Mouse (Mus musculus) hindlimb bud, embryonic 11.5 days (tissue): ENCODE results near the gene Nat10.

Experiments used
- DNase-seq: peaks from one replicate; pipeline ENCODE4 v3.0.0-alpha.2; 2012; ENCODE audit warnings: low read depth, low spot score; ENCODE audit errors: extremely low spot score

Gene Nat10

GRCm38 (mm10) chr2:103746761-103747160 lies 14.3 kb downstream of the Nat10 start:
- DNase-seq = no peak

GRCm38 (mm10) chr2:103746096-103746495 lies 15.0 kb downstream of the Nat10 start:
- no peak for DNase-seq

DNA sequence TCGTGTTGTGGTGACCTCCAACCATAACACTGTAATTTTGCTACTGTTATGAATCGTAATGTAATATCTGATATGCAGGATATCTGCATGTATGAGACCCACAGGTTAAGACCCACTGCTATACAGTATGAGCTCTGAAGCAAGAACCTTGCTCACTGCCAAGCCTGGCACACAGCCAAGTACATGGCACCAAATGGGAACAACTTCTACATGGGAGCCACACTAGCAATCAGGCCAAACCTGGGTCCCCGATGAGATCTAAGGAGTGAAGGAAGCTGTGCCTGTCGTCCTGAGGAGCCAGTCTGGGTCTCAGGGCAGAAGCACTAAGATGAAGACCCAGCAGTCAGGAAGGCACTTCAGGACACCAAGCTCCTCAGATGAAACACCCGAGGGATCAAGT lies 15.6 kb downstream of the Nat10 start:
- DNase-seq = no peak

DNA sequence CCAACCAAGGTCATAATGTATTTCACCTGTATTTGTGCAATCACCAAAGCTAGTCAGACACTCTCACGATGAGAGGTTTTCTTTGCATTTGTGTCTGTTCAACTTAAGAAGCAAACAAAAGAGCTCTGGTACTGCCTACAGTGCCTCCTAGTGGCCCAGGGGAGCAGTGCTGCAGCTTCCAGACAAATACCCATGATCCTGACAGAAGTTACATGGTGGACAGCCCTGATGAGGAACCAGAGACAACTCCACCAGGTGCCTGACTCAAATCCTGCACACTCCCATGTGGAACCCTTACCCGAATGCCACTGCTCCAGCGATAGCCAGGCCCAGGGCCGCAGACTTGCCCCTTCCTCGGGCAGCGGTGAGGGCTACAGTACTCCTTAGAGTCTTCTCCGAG lies 17.1 kb downstream of the Nat10 start:
- DNase-seq = no peak

- DNase-seq = no peak
These were observed 17.5 kb downstream of the Nat10 start for GRCm38 (mm10) chr2:103743536-103743935.

- DNase-seq = no peak
These were observed 18.2 kb downstream of the Nat10 start for GRCm38 (mm10) chr2:103742821-103743220.

- DNase-seq = no peak
These were observed 29.6 kb downstream of the Nat10 start for GRCm38 (mm10) chr2:103731423-103731822.

DNA sequence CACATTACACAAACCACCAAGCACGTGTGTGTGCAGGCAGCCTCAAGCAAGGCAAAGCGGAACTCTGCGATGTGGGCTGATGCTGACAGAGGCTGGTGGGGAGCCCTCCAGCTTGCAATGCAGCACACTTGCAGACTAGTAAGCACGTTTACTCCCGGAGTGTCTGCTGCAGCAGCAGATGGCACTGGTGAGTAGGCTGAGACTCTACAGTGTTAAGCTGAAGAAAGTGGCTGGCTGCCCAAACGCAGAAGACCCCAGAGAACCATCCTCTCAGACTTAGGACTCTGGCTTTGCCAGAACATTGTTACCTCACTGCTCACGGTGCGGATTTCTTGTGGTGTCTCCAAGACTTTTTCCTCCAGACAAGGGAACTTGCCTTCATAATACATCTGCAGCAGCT lies 30.1 kb downstream of the Nat10 start:
- DNase-seq = no peak

GRCm38 (mm10) chr2:103728027-103728540 lies 33.0 kb downstream of the Nat10 start:
- DNase-seq = no peak

- DNase-seq = no peak
These were observed 36.5 kb downstream of the Nat10 start for GRCm38 (mm10) chr2:103724521-103724920.

DNA sequence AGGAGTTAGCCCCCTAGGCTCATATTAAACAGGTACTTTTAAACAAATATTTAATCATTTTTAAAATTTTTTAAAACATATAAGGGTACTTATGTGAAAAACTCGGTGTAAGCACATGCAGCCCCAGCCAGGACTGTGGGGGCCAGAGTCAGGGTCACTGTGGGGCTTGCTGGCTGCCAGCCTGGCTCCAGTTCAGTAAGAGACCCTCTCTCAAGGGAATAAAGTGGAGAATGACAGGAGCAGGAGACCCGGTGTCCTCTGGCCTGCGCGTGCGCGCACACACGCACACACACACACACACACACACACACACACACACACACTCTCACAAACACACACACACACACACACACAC lies 41.8 kb downstream of the Nat10 start:
- no peak for DNase-seq

DNA sequence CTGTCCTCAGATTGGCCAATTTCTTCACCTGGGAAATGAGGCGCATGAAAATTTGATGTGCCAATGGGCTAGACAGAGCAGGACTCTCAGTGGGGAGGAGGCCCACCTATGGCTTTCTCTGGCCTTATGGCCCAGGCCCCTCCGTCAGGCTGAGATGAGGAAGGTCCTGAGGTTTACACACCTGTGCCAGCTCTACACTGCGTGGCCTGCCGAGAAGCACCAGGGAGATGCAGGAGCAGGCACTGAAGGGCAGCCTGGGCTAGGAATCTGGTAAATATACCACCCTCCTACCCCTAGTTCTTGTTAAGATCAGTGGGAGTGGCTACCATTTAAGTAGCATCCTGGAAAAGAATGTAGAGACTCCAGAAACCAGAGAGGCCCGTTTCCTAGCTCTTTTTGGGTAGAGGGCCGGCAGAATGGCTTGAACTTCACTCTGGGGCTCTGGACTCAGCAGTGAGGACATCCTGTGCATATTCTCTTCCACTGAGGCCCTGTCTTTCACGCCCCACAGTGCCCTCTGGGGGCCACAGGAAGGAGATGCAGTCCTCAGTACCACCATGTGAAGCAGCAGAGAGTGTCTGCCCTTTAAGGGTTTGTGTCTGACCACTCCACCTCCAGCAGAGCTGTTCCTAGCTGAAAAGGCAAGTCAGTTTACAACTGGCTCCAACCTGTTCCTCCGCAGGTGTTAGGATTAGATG lies 42.3 kb downstream of the Nat10 start:
- peak; percentile 44 for DNase-seq

DNA sequence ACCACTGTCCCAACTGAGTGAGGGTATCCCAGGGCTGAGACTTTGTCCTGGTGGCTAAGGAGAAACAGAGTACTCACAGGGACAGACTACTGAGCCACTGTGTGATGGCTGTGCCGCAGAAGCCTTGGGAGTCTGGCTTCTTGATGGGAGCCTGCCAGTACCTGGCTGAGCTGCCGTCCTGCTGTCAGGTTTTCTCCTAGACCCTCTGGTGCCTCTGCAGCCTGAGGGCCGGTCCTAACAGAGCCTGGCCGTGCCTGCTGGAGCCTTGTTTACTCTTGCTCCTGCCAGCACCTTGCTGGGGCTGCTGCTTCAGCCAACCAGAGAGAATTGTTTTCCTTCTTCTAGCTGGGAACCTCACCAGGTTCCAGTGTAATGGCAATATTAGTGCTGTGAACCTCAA lies 46.7 kb downstream of the Nat10 start:
- no peak for DNase-seq

GRCm38 (mm10) chr2:103713831-103714230 lies 47.2 kb downstream of the Nat10 start:
- DNase-seq = no peak

GRCm38 (mm10) chr2:103710849-103711248 lies 50.2 kb downstream of the Nat10 start:
- no peak for DNase-seq

DNA sequence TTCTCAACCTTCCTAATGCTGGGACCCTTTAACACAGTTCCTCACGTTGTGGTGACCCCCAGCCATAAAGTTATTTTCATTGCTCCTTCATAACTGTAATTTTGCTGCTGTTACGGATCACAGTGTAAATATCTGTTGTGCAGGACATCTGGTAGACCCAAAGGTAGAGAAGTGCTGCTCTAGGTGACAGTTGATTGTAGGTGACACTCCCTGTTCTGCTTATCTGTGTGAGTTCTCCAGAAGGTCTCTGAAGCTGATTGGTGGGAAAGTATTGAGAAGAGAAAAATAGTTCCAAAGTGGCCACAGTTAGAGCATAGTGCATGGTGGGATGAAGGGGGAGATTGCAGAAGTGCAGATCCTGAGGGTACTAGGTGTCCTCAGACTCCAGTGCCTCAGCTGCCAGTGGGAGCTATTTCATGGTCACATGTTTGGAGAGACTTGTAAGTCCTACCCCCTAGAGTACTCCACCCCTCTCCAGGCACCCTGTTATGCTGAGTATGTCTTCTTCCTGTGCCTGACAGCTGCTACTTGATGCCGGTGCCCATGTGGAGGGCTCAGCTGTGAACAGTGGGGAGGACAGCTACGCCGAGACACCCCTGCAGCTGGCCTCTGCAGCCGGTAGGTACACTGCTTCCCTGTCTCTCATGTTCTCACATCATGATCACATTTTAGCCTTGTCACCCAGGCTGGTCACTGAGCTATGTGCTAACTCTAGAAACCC lies 53.9 kb downstream of the Nat10 start:
- no peak for DNase-seq

GRCm38 (mm10) chr2:103706226-103706625 lies 54.8 kb downstream of the Nat10 start:
- DNase-seq = no peak

DNA sequence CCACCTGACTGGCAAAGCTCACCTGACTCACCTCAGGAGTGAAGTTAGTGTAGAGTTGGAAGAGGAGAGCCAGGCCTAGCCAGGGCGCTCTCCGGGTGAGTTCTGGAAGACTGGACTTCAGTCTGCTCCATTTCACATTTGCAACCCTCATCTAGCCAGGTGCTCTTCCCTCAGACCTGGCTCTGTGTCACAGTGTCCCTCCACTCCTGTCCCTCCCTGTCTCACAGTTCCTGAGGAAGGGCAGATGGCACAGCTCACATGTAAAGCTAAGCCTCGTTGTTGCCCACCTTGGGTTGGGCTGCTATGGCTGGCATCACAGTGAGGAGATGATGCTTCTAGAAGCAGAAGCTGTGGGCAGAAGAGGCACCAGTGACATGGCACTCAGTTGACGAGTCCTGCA lies 55.2 kb downstream of the Nat10 start:
- no peak for DNase-seq

DNA sequence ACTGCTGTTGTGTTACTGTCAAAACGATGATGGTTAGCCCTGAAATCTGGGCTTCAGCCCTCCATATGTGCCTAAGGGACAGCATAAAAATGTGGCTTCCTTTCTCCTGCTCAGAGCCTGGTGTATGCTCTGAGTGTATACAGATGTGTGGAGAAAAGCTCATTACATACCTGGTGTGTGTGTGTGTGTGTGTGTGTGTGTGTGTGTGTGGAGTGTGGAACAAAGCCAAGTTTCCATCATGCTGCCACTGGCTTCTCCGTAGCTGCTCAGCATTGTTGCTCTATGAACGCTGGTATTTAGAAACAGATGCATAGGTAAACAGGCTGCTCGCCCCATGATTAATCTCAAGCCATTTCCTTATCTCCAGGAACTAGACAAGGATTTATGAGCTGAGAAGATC lies 57.2 kb downstream of the Nat10 start:
- DNase-seq = no peak

GRCm38 (mm10) chr2:103703336-103703735 lies 57.7 kb downstream of the Nat10 start:
- DNase-seq = no peak

- no peak for DNase-seq
These were observed 60.6 kb downstream of the Nat10 start for GRCm38 (mm10) chr2:103700514-103700913.

DNA sequence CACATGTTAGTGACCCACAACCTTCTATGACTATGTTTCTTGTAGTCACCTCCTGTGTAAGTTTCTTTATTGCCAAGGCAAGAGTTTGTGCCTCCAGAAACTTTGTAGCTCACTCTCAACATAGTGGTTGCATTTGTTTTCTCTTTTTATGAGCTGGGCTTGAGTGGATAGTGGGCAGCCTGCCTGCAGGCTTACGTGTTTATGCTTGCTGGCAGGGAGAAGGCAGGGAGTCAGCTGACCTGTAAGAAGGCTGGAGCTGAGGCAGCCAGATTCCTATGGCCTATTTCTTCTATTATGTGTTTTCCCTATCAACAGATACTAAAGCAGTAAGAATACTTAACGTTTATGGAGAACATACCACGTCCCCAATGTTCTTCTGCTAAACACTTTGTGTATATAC lies 64.9 kb downstream of the Nat10 start:
- no peak for DNase-seq
